Mouse (Mus musculus) midbrain, embryonic 14.5 days (tissue): ENCODE data around the gene Zfp784. TPM values are rescaled to one million over a fixed set of nuclear protein-coding genes. Genes with fewer than 3 reads are reported as not detected.
"Not testable (repeated sequence)": the region's sequence is repeated elsewhere in the genome, so short reads cannot be mapped to it uniquely, and the experiment has no call there.

Experiments used
- ATAC-seq: fragments of 200-750 bp; cut with Nextera tagmentation; 2 replicates; pipeline ENCODE4 v1.8.0; 2017; ENCODE audit warnings: moderate number of reproducible peaks, moderate library complexity; ENCODE audit not compliant: low FRiP score, low TSS enrichment
- DNase-seq: peaks from one replicate; pipeline ENCODE4 v3.0.0-alpha.2; 2015
- H3K27ac ChIP-seq: fragments of 300-500 bp; sonication (generic); replicated peaks from 2 replicates; pipeline ENCODE4 v1.5.1; 2014; ENCODE audit warnings: mild to moderate bottlenecking, low read depth, low read length, moderate library complexity
- H3K27me3 ChIP-seq: fragments of 300-500 bp; sonication (generic); 2 replicates; pipeline ENCODE4 v1.6.1; 2014; ENCODE audit warnings: low read length, control low read depth, mixed read lengths; ENCODE audit not compliant: control insufficient read depth, insufficient read depth
- H3K36me3 ChIP-seq: fragments of 300-500 bp; sonication (generic); 2 replicates; pipeline ENCODE4 v1.6.1; 2014; ENCODE audit warnings: low read length, control low read depth; ENCODE audit not compliant: control insufficient read depth, insufficient read depth
- H3K4me1 ChIP-seq: fragments of 300-500 bp; sonication (generic); 2 replicates; pipeline ENCODE4 v1.6.1; 2014; ENCODE audit warnings: mild to moderate bottlenecking, antibody characterized with exemption, low read length, control low read depth; ENCODE audit not compliant: control insufficient read depth, insufficient read depth
- H3K4me2 ChIP-seq: fragments of 300-500 bp; sonication (generic); 2 replicates; pipeline ENCODE4 v1.6.1; 2014; ENCODE audit warnings: mild to moderate bottlenecking, low read length, moderate library complexity
- H3K4me3 ChIP-seq: fragments of 300-500 bp; sonication (generic); replicated peaks from 2 replicates; pipeline ENCODE4 v1.5.1; 2014; ENCODE audit warnings: low read depth, low read length
- H3K9ac ChIP-seq: fragments of 300-500 bp; sonication (generic); replicated peaks from 2 replicates; pipeline ENCODE4 v1.6.1; 2014; ENCODE audit warnings: mild to moderate bottlenecking, low read length, moderate library complexity
- H3K9me3 ChIP-seq: fragments of 300-500 bp; sonication (generic); 2 replicates; pipeline ENCODE4 v1.6.1; 2016; ENCODE audit warnings: low read length, control low read depth, mixed read lengths; ENCODE audit not compliant: control insufficient read depth
- WGBS: fragments of 180-500 bp; shearing (Covaris S2); extraction: QIAGEN DNeasy Blood & Tissue Kit; methylation state at CpG from one replicate; pipeline ENCODE4 v1.1.7; 2014; 5-methylcytosine and 5-hydroxymethylcytosine counted together
- polyA plus RNA-seq: library from polyadenylated mRNA; unstranded; fragments of >200 nt; fragmentation: Nextera tagmentation; extraction: Ambion mirVana; gene quantifications from 2 replicates; pipeline ENCODE4 v1.2.1, GENCODE M21; 2014

Gene Zfp784
- polyA plus RNA-seq, 1 experiment from 2014 or later: 10.8 TPM

GRCm38 (mm10) chr7:5014251-5015117, 23.8 kb downstream of the Zfp784 start, which contains the start of the genes Zfp524 and Fiz1:
Gene Zfp524 (plus strand): TSS chr7:5014415.
Gene Fiz1 (minus strand): TSS chr7:5014697.
- H3K27ac ChIP-seq: peak within 1 kb of the TSS; percentile 97
- no peaks in the 10 kb centered on the region for H3K9me3 ChIP-seq
- H3K36me3 ChIP-seq: peaks cover 32% of the 10 kb centered on the region
- peak within 1 kb of the TSS; percentile 74 for H3K4me3 ChIP-seq
- ATAC-seq: peak; percentile 85
- H3K4me1 ChIP-seq: 0 out of 2 replicates have a peak, but pooled peaks cover 1% of the 10 kb centered on the region
- WGBS: under 1% methylated on average over 42 of the region's 42 CpGs
- H3K9ac ChIP-seq: peak within 1 kb of the TSS; percentile 73
- peak within 1 kb of the TSS; percentile 64 for H3K4me2 ChIP-seq
- DNase-seq: peak; percentile 99
- H3K27me3 ChIP-seq: no peaks in the 10 kb centered on the region

- DNase-seq: no peak
- whole genome bisulfite sequencing: 93% methylated on average over 27 of the region's 27 CpGs
- H3K27me3 ChIP-seq: no peaks in the 10 kb centered on the region
- no peak for ATAC-seq
- no peaks in the 10 kb centered on the region for H3K4me1 ChIP-seq
- peaks cover 48% of the 10 kb centered on the region for H3K36me3 ChIP-seq
- no peak overlapping the region for H3K4me2 ChIP-seq
- no peak overlapping the region for H3K9ac ChIP-seq
- no peak overlapping the region for H3K4me3 ChIP-seq
- H3K27ac ChIP-seq: no peak overlapping the region
- H3K9me3 ChIP-seq: no peaks in the 10 kb centered on the region
Observed at GRCm38 (mm10) chr7:5012681-5013513, 25.3 kb downstream of the Zfp784 start.

- Histone ChIP-seq H3K4me2 (no peak overlapping the region), H3K36me3 (peaks cover 61% of the 10 kb centered on the region), H3K27me3 (no peaks in the 10 kb centered on the region), H3K9ac (no peak overlapping the region), H3K4me3 (no peak overlapping the region), H3K27ac (no peak overlapping the region), H3K9me3 (no peaks in the 10 kb centered on the region), H3K4me1 (no peaks in the 10 kb centered on the region)
- DNase-seq (no peak), ATAC-seq (no peak)
- WGBS: 97% methylated on average over 26 of the region's 26 CpGs
Observed at GRCm38 (mm10) chr7:5008229-5008628, 30.0 kb downstream of the Zfp784 start.

- not testable (repeated sequence) for ATAC-seq, H3K4me1 ChIP-seq, H3K4me2 ChIP-seq, H3K4me3 ChIP-seq, H3K9me3 ChIP-seq, H3K27ac ChIP-seq, DNase-seq, H3K27me3 ChIP-seq, H3K9ac ChIP-seq
- peaks cover 13% of the 10 kb centered on the region for H3K36me3 ChIP-seq
- WGBS: 75% methylated on average over 8 of the region's 8 CpGs
Observed at GRCm38 (mm10) chr7:5002876-5003275, 35.4 kb downstream of the Zfp784 start.

- Histone ChIP-seq H3K9ac (no peak overlapping the region), H3K27me3 (no peaks in the 10 kb centered on the region), H3K36me3 (no peaks in the 10 kb centered on the region), H3K4me1 (peaks cover 5% of the 10 kb centered on the region), H3K9me3 (no peaks in the 10 kb centered on the region), H3K4me3 (no peak overlapping the region), H3K27ac (no peak overlapping the region), H3K4me2 (no peak overlapping the region)
- ATAC-seq: no peak
- no peak for DNase-seq
- WGBS: 82% methylated on average over 2 of the region's 2 CpGs
Observed at GRCm38 (mm10) chr7:4999876-5000275, 38.4 kb downstream of the Zfp784 start.

DNA sequence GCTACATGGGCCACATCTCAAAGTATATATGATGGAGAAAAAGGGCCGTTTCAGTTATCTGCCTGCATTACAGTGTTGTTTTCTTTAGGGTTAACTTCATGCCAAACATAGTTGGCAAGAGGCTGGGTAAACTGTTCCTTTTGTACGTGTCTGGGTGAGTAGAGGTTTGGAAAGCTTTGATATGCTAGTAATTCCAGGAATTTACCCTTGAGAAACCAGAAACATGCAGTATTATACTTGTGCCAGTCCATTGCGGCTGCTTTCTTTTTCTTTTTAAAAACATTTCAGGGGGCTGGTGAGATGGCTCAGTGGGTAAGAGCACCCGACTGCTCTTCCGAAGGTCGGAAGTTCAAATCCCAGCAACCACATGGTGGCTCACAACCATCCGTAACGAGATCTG, 41.3 kb downstream of the Zfp784 start:
- Histone ChIP-seq H3K27me3 (no peaks in the 10 kb centered on the region), H3K4me2 (peak overlapping the region; percentile 94), H3K9ac (peak overlapping the region; percentile 94), H3K9me3 (no peaks in the 10 kb centered on the region), H3K4me1 (peaks cover 22% of the 10 kb centered on the region), H3K27ac (peak overlapping the region; percentile 89; the same call in 1 of the 2 replicates), H3K4me3 (peak overlapping the region; percentile 81), H3K36me3 (peaks cover 25% of the 10 kb centered on the region)
- DNase-seq (no peak), ATAC-seq (no peak)
- WGBS: 67% methylated on average over 7 of the region's 8 CpGs

DNA sequence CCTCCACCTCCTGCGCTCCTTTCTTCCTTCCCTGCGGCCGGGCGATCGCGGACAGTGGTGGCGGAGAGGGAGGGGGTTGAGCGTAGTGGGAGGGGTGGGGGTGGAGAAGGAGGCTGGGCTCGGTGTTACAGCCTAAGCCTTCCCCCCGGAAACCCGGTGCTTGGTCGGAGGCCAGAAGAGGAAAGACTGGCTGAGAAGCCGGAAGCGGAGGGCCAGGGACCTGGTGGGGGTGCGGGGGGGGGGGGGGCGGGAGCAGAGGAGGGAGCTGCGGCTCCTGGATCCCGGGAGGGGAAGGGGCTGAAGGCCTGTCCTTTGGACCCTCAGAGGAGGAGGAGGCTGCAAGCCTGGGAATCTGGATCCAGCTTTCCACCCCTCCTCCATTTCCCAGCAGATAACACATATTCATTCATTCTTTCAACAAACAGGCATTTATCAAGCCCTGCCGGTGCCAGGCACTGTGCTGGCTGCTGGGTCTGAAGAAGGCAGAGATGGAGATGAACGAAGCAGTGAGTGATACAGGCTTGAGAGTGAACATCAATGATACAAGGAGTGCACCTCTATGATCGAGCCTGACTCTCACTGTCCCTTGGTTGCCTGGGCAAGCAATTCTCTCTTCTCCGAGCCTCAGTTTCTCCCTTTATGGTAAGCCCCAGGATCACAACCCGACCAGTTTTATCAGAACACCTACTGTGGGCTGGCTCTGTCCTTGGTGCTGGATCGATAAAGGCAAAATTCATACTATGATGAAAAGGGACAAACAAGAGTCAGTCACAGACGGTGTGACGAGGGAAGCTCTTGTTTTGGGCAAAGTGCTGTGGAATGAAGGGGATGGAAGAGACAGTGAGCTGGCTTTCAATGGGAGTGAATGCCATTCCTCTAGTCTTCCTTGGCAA, 42.0 kb downstream of the Zfp784 start, which contains the start of gene Zfp579:
Zfp579 (minus strand) TSS at position 156 of the 893 bp plus-strand sequence.
- peak within 1 kb of the TSS; percentile 81 for H3K4me3 ChIP-seq
- peaks cover 22% of the 10 kb centered on the region for H3K4me1 ChIP-seq
- H3K4me2 ChIP-seq: peak within 1 kb of the TSS; percentile 94
- H3K27ac ChIP-seq: peak within 1 kb of the TSS; percentile 89
- peak within 1 kb of the TSS; percentile 94 for H3K9ac ChIP-seq
- DNase-seq (peak; percentile 95), ATAC-seq (peak; percentile 91)
- 2% methylated on average over 23 of the region's 26 CpGs for WGBS
- H3K9me3 ChIP-seq: no peaks in the 10 kb centered on the region
- peaks cover 31% of the 10 kb centered on the region for H3K36me3 ChIP-seq
- no peaks in the 10 kb centered on the region for H3K27me3 ChIP-seq
